Mouse (Mus musculus) ES-Bruce4 (cell line): ENCODE results near the gene St13.

Experiments
- CTCF ChIP-seq: IDR thresholded peaks from one replicate; pipeline ENCODE4 v1.8.1; 2011; ENCODE audit warnings: low read depth, low read length
- POLR2A ChIP-seq: IDR thresholded peaks from one replicate; pipeline ENCODE4 v1.8.1; 2011; ENCODE audit warnings: low read length; ENCODE audit not compliant: insufficient read depth

- TF ChIP-seq CTCF (no peak), POLR2A (no peak)
These were observed 44.6 kb downstream of the St13 start for GRCm38 (mm10) chr15:81355146-81355761.
